In genomic region chr8:121023736-121024135, GRCm38 (mm10) we compare ENCODE assay signal across 22 mouse cellular contexts.
DNase-seq lines count a peak whose midpoint lies in the region; ATAC-seq lines count a peak whose summit lies in the region.
"Had no signal": no experiment of that assay in that cellular context is flagged by ENCODE, and none has a peak within 500 bp of the region (broad histone marks: within the 10 kb centered on the region; RNA-seq: fewer than 3 reads in every experiment).

No protein-coding gene starts in this region.

- H3K9me3 ChIP-seq in limb, embryonic 11.5 days (ENCODE audit: control insufficient read depth, low read length): no peaks in the 10 kb centered on the region
- no peaks in the 10 kb centered on the region for H3K9me3 ChIP-seq in limb, embryonic 10.5 days (replicated peaks)
- H3K9me3 ChIP-seq: forebrain, embryonic 15.5 days; heart, embryonic 15.5 days; hindbrain, embryonic 13.5 days; limb, embryonic 15.5 days; liver, embryonic 15.5 days had no signal

- H3K9ac ChIP-seq in limb, embryonic 11.5 days (ENCODE audit: low read length): no peak overlapping the region
- H3K9ac ChIP-seq: forebrain, embryonic 15.5 days; heart, embryonic 15.5 days; hindbrain, embryonic 13.5 days; limb, embryonic 15.5 days; liver, embryonic 15.5 days had no signal

- no peaks in the 10 kb centered on the region for H3K36me3 ChIP-seq in limb, embryonic 11.5 days (ENCODE audit: control insufficient read depth, insufficient read depth, low read length)
- H3K36me3 ChIP-seq in limb, embryonic 10.5 days: no peaks in the 10 kb centered on the region
- H3K36me3 ChIP-seq: forebrain, embryonic 15.5 days; G1E; heart, embryonic 15.5 days; hindbrain, embryonic 13.5 days; limb, embryonic 15.5 days; liver, embryonic 15.5 days had no signal

- ATAC-seq in limb, embryonic 11.5 days (ENCODE audit: insufficient number of reproducible peaks, low FRiP score, low TSS enrichment, low read depth): no peak
- ATAC-seq: activated CD4-positive, CD25-positive, alpha-beta regulatory T cell, adult 4 months; forebrain, embryonic 15.5 days had no signal

- peaks cover 15% of the 10 kb centered on the region for H3K4me1 ChIP-seq in limb, embryonic 11.5 days (ENCODE audit: control insufficient read depth, insufficient read depth, low read length)
- peaks cover 38% of the 10 kb centered on the region for H3K4me1 ChIP-seq in limb, embryonic 10.5 days
- H3K4me1 ChIP-seq: liver, embryonic 15.5 days had no signal

- peaks cover 20% of the 10 kb centered on the region for H3K27me3 ChIP-seq in limb, embryonic 11.5 days (ENCODE audit: control insufficient read depth, insufficient read depth, low read length)
- H3K27me3 ChIP-seq in limb, embryonic 10.5 days (ENCODE audit: low read depth, poor library complexity, severe bottlenecking): peaks cover 91% of the 10 kb centered on the region
- H3K27me3 ChIP-seq: forebrain, embryonic 15.5 days had no signal

- no peak overlapping the region for H3K27ac ChIP-seq in limb, embryonic 11.5 days (replicated peaks; ENCODE audit: low read depth, low read length)
- no peak overlapping the region for H3K27ac ChIP-seq in limb, embryonic 10.5 days
- H3K27ac ChIP-seq: forebrain, embryonic 15.5 days; heart, adult 2 months; heart, embryonic 15.5 days; hindbrain, embryonic 13.5 days; limb, embryonic 15.5 days; liver, embryonic 15.5 days; macrophage had no signal

- WGBS in limb, embryonic 11.5 days: 18% methylated on average over 18 of the region's 18 CpGs
- 32% methylated on average over 18 of the region's 18 CpGs for WGBS in limb, embryonic 10.5 days

- peak; percentile 58 to 76 for DNase-seq in adrenal gland, adult (ENCODE audit: inconsistent age in 2 of 2, low spot score in 1 of 2)
- no peak for DNase-seq in adrenal gland, adult 18-20 months (ENCODE audit: low spot score in 2 of 2)
- DNase-seq in limb, embryonic 11.5 days (ENCODE audit: low spot score): peak; percentile 33
- no peak for DNase-seq in limb, embryonic 10.5 days (ENCODE audit: low spot score)
- DNase-seq in adrenal gland, postnatal 14 days: peak; percentile 65
- peak; percentile 52 for DNase-seq in mesoderm, embryonic 11.5 days (ENCODE audit: low read depth, low spot score)
- DNase-seq in heart, adult 9 months (ENCODE audit: low spot score in 2 of 2): no peak
- DNase-seq in ovary, postnatal 10 days (ENCODE audit: low spot score): no peak
- DNase-seq: cerebellum, postnatal 10 days; gastrocnemius, postnatal 25 days; heart, adult 2 months; kidney, adult 11 months; right cerebral cortex, adult 18-20 months had no signal

- H3K4me3 ChIP-seq in limb, embryonic 11.5 days (ENCODE audit: low read depth, low read length): no peak overlapping the region
- H3K4me3 ChIP-seq in limb, embryonic 10.5 days: no peak overlapping the region
- H3K4me3 ChIP-seq: forebrain, embryonic 15.5 days; heart, adult 2 months; heart, embryonic 15.5 days; hindbrain, embryonic 13.5 days; limb, embryonic 15.5 days; liver, embryonic 15.5 days had no signal

- no peak overlapping the region for H3K4me2 ChIP-seq in limb, embryonic 11.5 days (ENCODE audit: low read depth, severe bottlenecking)
- H3K4me2 ChIP-seq: forebrain, embryonic 15.5 days; heart, embryonic 15.5 days; hindbrain, embryonic 13.5 days; limb, embryonic 15.5 days; liver, embryonic 15.5 days; midbrain, embryonic 11.5 days had no signal

Comparison
In these comparisons a context has a peak if more than half of its experiments do, and no peak if none do; other contexts are left out.
1. DNase-seq: peak in adrenal gland, adult (2 of 2), limb, embryonic 11.5 days (single experiment), adrenal gland, postnatal 14 days (single experiment) and mesoderm, embryonic 11.5 days (single experiment); none in adrenal gland, adult 18-20 months (0 of 2), limb, embryonic 10.5 days (single experiment), heart, adult 9 months (0 of 2) and ovary, postnatal 10 days (single experiment).